Mouse (Mus musculus): ENCODE results near the gene Cntnap2. TPM values are rescaled to one million over a fixed set of nuclear protein-coding genes. Genes with fewer than 3 reads are reported as not detected.

Cntnap2 gene
- total RNA-seq, 2 experiments from 2014 or later: 3.2 to 4.8 TPM

DNA sequence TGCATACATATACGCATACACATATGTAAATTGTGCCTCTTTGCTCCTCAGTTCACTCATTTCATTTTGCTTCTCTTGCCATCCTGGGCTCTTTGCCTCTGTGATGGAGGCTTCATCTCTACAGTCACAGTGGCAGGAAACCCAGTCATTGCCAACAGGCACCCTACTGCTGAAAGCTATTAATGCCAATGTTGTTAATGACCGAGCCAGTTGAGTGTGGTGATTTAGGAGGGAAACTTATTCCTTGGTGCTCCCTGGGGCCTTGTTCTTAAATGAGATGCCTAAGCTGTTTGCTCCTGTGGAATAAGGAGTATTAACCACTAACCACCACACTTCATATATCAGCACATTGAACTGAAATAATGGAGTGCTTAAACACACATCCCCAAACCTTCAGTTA lies 1640.2 kb downstream of the Cntnap2 start:
- DNase-seq: no peak

DNA sequence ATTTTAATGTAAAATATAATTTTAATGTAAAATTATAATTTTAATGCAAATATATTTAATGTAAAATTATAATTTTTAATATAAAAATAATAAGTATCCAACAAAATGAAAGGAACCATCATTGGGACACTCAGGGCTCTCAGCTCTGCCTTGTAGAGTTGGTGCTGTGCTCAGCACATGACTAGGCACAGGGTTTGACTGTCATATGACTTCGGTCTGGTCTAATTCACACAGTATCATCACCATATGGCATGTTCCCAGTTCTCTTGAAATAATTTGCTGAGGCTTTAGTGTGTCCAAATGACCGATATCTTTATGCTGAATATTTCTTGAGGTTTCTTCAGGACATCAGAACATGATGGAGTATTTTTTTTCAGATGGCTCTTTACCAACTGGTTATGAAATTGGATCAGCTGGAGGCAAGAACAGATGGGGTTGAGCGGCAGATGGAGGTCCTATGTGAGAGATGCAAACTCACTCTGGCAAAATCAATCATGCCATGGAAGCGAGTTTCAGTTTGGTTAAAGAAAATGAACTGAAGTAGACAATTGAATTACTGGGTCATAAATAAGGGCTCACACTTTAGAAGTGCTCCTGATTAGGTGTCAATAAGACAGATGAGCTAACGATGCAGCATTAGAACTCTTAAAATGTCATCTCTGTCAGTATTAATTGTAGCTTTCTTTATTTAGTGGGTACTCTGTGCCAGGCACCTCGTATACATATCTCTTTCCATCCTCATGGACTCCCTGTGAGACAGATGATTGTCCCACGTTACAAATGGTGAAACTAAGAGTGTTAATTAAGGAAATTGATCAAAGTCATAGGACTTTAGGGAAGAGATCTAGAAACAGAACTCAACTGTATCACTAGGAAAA lies 1645.4 kb downstream of the Cntnap2 start:
- DNase-seq: no peak

DNA sequence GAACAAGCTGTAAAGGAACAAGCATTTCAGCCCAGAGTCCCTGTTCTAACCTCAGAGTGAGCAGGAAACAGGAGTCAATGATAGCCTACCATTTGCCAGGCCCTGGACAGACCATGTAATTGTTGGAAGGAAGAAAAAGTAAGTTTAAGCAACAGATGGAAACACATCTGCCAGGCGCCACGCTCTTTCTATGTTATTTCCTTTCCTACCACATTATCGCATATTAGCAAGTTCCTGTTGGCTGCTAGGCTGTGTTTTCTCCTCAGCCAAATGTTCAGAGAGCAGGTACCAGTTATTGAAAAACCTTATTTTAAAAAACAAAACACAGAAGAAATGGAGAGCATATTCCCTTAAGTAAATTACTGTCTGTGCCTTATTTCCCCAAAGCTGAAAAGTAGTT lies 1646.8 kb downstream of the Cntnap2 start:
- no peak for DNase-seq

DNA sequence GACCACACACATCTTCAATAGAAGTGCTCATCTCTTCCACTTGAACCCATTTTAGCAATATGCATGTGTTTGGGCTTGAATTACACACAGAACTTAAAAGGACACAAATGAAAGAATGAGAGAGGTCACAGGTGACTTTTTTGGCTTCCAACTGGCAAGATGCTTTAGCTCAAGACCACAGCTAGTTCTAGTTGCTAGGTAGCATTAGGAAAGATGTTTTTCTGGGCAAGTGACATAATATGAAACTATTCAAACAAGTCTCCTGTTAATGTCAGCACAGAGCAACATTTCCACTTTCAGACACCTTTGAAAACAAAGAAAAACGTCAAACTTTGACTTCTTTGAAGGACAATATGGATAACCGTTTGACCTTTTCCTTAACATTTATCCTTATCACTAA lies 1657.4 kb downstream of the Cntnap2 start:
- no peak for DNase-seq

DNA sequence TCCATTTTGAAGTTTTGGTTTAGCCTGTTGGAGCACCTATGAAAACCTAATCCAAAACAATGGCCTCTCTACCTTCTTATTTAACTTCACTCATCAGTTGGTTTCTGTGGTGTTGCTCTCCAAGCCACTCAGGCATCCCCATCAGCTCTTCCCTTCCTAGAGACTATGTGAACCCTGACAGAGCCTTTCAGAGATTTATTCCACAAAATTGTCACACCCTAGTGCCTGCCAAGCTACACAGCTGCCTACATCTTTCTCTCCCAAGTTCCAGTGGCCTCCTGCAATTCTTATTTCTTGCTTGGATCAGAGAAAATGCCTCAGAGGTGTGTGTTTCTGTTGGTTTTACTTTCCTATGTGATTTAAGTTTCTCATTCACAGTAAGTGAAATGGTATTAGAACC lies 1674.6 kb downstream of the Cntnap2 start:
- no peak for DNase-seq

DNA sequence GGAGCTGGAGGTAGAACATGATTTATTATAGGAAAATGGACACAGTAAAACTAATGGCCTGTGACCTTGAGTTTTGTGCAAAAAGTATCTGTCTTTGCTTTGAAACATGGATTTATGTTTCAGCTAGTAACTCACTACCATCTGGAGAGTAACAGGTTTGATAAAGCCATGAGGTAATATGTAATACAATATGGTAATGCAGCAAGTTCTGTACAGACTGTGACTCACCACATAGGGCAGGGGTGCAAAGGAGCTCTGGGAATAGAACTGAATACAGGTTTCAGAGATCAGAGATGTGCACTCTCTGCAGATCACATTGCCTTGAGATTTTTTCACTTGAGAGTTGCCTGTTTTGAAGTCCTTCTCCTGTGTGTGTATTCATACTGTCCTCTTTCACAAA lies 1689.3 kb downstream of the Cntnap2 start:
- DNase-seq: no peak

DNA sequence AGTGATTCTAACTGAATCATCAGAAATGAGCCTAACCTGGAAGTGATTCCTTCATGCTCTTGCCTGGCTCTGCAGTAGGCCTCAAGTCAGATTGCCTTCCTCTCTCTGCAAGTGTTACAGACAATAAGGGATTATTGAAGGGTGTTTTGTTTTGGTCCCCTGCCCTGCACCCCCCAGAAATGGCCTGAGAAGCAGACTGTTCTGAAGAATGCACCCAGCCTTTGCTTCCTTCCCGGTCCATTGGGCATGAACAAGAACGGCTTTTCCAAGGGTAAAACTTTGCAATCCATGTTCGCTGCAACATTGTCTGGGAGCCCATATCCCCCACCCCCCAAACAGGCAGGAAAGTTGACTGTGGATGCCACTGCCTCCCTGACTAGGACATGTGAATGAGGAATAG lies 1704.3 kb downstream of the Cntnap2 start:
- no peak for DNase-seq

DNA sequence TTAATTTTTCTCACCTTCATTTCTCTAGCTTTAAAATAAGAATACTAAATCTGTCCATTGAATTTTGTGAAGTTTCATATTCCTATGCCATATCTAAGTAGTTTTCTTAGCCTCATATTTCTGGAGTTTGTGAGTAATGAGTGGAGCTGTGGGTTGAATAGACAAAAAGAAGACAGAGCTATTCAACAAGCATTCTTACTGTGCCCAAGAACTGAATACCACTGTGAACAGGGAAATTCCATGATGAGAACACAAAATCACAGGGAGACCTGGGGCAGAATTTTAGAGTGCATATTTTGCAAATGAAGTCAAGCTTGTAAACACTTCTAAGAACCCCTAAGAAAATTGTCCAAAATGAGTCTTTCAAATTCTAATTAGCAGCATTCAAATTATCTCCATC lies 1715.4 kb downstream of the Cntnap2 start:
- DNase-seq: no peak

DNA sequence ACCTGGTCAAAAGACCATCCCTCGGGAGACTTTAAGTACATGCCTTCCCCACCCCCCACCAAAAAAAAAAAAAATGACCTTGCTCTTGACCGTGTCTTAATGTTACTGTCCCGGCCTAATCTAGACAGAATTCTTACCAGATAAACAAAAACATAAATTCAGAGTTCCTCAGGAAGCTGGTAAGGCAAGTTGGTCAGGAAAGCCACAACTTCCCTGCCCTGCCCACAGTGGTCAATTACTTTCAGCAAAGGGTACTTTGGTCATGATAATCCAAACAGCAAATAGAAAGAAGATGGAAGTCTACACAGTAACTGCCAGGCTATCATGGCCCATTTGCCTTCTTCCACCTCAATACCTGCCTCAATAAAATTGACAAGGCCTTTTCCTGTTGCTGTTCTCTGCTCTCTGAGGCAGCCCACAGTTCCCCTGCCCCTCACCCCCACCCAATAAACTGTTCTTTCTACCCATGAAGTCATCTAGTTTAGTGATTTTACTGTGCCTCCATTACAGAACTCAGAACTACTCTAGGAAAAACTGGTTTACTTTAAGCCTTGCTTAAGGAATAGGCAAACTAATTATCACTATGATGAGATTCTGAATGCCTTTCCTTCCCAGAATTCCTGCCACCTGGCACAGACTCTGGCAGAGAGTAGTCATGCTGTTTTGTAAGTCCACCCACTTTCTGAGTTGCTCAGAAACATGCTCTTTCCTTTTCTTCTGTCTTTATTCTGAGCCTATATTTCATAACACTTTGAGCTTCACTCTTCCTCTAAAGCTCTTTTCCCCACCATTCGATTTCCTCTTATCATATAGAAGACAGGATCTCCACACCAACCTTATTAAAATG lies 1743.3 kb downstream of the Cntnap2 start:
- no peak for DNase-seq

DNA sequence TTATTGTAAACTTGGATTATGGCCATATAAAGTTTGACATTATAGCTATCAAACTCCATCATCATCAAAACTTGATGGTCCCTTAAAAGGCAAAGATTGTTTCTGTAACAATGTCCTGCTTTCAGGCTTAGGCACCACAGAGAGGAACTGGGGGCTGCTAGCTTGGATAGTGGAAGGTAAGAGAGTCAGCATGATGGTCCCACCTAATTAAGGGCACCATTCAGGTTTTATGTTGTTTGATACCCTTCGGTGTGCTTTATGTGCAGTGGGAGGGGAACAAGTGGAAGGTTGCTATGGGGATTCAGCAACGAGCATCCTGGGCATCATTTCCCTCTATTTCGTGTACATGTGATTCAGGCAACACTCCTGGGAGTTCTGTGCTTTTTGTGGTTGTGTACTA lies 1797.5 kb downstream of the Cntnap2 start:
- no peak for DNase-seq

DNA sequence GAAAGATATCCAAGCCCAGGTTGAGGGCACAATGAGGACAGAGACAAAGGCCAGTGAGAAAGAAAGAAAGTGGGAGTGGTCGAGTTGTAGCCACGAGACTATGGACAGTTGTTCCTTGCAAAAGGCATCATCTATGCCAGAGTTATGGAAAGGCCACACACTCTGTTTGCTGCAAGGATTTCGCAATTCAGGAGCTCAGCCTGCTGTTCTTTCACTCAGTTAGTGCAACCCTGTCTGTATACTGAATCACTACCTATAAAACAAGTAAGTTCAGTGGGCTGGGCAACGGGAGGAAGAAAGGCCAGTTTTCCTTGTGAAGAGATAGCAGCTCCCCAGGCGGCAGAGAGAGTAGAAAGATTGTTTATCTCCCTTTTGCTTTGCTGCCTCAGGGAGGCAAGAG lies 1801.9 kb downstream of the Cntnap2 start:
- no peak for DNase-seq

DNA sequence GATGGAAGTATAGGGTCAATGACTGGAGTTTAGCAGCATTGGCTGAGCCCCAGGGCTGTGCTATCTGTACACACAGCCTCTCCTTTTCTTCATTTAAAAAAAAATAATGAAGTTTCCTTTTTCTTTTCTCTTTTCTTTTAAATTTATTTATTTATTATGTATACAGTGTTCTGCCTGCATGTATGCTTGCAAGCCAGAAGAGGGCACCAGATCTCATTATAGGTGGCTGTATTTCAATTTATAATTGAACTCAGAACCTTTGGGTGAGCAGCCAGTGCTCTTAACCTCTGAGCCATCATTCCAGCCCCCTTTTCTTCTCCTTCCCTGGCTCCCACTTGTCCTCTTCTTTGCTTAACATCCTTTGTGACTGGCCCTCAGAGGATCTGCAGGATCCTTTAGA lies 1807.2 kb downstream of the Cntnap2 start:
- no peak for DNase-seq

DNA sequence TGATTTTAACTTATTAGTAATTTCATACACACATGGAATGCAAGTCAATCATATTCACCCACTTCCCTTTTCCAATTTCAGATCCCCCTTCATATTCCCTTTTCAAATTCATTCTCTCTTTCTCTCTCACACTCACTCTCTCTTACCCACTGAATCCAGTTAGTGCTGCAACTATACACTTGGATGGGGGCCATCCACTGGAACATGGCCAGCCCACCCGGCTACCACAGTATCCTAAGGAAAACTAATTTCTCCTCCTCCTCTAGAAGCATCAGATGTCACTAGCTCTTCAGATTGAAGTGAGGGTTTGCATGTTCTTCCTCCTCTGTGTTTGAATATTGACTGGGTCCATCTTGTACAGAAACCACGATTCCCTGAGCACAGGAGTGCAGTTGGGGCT lies 1827.1 kb downstream of the Cntnap2 start:
- no peak for DNase-seq

DNA sequence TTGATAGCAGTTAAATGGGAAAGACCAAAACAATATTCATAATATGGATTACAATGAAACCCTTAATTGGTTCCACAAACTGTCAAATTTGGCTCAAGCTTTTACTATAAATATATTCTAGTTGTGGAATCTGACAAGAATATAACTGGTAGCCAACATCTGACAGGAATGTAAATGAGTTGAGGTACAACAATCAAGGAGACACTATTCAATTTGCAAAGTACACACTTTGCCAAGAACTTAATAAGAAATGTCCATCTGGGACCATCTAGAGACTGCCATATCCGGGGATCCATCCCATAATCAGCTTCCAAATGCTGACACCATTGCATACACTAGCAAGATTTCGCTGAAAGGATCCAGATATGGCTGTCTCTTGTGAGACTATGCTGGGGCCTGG lies 1850.0 kb downstream of the Cntnap2 start:
- no peak for DNase-seq

DNA sequence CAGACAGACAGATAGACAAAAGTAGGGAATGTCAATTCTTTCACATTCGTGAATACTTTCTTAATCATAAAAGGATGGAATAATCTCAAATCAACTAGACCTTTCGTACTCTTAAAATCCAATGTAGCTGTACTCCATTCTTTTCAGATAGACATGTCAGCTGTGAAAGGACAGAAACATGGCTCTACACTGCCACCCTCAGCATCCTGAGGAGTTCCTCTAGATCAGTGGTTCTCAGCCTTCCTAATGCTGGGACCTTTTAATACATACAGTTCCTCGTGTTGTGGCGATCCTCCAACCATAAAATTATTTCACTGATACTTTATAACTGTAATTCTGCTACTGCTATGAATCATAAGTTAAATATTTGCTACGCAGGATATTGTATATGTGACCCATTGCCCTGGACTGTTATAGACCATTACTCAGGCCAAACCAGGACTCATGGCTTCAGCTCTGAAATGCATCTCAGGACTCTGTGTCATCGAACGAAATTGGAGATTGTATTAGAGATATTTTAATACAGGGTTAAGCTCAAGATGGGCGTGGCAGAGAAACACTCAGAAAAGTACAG lies 1859.6 kb downstream of the Cntnap2 start:
- DNase-seq: no peak

DNA sequence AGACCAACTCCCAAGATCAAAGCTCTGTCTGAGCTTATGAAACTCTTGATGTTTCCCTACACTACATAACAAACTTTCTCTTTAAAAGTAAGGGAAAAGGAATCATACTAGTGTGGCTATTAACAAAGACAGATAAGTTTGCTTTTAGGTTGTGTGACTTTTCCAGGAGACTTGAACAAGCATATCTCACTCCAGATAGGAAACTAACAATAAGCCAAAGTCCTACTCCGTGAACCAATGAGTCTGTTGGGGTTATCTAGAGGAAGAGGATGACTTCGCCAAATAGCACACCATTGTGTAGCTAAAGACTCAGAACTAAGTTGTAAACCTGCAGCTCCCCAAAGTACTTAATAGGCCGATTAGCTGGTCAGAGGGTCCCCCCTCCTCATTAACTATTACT lies 1860.8 kb downstream of the Cntnap2 start:
- DNase-seq: no peak

DNA sequence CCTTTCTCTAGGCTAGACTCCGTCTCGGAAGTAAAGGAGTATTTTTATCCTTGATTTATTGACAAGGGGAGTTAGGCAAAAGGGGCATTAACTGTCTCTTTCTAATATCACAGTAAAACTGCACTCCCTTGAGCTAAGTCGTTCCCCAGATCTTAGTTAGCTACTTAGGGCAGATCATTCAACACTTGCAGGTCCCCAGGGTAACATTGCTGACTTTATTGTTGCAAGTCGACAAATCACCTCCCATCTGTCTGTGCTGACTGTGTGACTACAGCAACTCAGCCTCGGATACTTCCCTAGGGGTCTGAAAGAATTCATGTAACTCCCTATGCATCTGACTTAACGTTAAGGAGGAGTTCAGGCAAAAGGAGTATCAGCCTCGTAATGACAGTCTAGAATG lies 1865.6 kb downstream of the Cntnap2 start:
- no peak for DNase-seq

DNA sequence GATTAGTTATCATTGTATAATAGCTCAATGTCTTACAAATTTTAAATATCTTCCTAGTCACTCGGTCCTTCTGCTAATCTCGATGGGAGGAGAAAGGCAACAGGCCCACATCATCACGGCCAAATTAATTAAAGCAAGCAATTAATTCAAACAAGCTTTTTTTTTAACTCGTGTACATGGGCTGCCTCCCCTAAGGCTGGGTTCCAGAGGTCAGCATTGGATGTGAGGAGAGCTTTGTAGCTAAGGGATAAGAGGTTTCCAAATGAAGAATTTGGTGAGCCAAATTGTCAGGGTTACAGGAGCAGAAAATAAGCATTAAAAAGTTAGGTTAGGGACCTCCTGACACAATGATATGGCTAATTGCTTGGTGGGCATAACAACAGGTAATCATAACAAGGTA lies 1886.5 kb downstream of the Cntnap2 start:
- DNase-seq: no peak

DNA sequence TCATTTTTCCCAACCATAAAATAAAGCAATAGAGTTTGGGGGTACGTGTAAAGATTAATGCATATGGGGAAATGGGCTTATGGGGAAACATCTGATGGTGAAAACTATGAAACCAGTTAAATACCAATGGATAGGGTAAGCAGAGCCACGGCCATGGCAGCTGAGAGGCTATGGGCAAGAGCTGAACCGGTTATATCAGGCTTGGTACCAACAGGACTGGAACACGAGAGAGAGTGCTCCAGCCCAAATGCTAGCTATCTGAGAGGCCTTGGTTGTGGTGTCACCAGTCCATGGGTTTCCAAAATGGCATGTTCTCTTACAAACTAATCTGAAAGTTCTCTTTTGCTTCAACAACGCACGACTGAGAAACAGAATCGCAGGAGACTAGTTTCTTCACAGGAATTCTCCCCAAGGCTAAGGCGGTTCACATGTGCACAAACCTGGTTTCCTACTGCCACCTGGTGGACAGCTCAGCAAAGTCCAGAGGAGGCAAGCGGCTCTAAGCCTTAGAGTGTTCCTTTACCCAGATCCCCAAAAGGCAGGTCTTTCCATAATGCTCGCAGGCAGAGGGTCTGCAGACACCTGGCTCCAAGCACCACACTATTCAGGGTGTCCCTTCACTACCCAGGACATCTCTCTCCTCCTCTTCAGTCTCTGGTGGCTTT lies 1902.0 kb downstream of the Cntnap2 start:
- peak; percentile 81 for DNase-seq

DNA sequence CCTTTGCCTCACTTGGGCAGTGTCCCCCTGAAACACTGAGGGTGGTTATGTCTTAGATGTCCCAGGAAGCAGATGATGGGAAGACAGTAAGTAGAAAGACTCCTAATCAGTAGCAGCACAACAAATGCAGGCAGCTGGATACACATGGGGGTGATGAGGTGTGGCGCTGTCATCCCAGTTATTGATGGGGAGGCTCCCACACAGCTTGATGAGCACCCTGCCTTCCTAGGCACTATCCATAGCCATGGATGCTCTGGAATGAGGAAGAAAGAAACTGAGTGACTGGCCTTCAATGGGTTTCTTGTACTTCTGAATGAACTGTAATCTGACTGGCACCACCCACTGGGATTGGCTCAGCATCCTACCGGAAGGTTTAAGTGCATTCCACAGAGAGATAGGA lies 1904.1 kb downstream of the Cntnap2 start:
- DNase-seq: no peak

DNA sequence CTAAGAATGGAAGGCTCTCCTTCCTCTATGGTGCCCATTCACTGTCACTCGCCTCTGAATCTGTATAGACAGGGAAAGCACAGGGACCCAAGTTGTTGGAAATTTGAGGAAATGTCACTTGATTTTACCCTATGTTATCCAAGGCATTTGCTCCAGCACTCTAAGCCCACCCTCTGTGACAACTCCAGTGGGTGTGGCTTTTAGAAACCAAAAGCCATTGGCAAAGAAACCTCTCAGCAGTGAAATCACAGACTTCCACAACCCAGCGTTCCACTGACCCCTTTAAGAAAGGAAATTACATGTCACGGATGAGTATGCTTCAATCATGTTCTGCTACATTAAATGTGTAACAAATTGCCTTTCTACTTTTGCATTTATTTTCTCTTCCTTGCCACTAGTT lies 1904.5 kb downstream of the Cntnap2 start:
- DNase-seq: no peak

DNA sequence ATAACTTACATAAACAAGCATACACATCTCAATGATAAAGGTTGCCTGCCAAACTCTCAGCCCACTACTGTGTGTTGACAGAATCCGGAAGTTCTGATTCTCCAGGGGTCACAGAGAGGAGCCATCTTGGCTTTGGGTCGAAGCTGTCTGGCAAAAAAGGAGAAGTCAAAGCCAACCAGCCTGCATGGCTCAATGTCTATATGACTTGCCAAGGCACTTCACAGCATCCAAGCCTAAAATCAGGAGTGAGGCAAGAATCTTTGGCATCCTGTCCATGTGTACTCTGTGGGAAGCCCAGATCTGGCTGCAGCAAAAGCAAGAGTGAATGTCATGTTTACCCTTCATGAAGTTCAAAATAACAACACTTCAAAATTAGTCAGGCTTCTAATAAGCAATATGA lies 1913.5 kb downstream of the Cntnap2 start:
- DNase-seq: peak; percentile 19
